Mouse (Mus musculus) gonadal fat pad, adult 2 months (tissue): ENCODE data around the gene Arhgef15. TPM values are rescaled to one million over a fixed set of nuclear protein-coding genes. Genes with fewer than 3 reads are reported as not detected.

ENCODE experiments used
- polyA plus RNA-seq: library from polyadenylated mRNA; depleted of rRNA; stranded (reverse); fragments of >200 nt; gene quantifications from 2 replicates; pipeline ENCODE4 v1.2.3, GENCODE M21; 2012; rRNA removed

Gene Arhgef15
- polyA plus RNA-seq, 1 experiment = 33.0 TPM

Other genes starting within 250 kb of the Arhgef15 start
- gene Ndel1, start 85.6 kb downstream of the Arhgef15 start, polyA plus RNA-seq = 63.6 and 82.3 TPM in 2 replicates
- 0.06 and 0.11 TPM in 2 replicates for gene Rnf222, start 68.9 kb downstream of the Arhgef15 start, polyA plus RNA-seq
- gene Rpl26, start 55.9 kb downstream of the Arhgef15 start, polyA plus RNA-seq = 2,037 and 2,313 TPM in 2 replicates
- 1.7 and 1.8 TPM in 2 replicates for gene Odf4, start 30.4 kb downstream of the Arhgef15 start, polyA plus RNA-seq
- 69.9 and 77.5 TPM in 2 replicates for gene Slc25a35, start 10.7 kb upstream of the Arhgef15 start, polyA plus RNA-seq
- gene Rangrf, start 17.7 kb upstream of the Arhgef15 start, polyA plus RNA-seq = 31.1 and 40.2 TPM in 2 replicates
- gene Pfas, start 51.0 kb upstream of the Arhgef15 start, polyA plus RNA-seq = 16.2 and 17.7 TPM in 2 replicates
- 38.6 and 39.8 TPM in 2 replicates for gene Ctc1, start 58.4 kb upstream of the Arhgef15 start, polyA plus RNA-seq
- gene Aurkb, start 88.2 kb upstream of the Arhgef15 start, polyA plus RNA-seq = 3.1 and 5.1 TPM in 2 replicates
- 18.4 and 23.5 TPM in 2 replicates for gene Borcs6, start 102.2 kb upstream of the Arhgef15 start, polyA plus RNA-seq
- gene Tmem107, start 113.3 kb upstream of the Arhgef15 start, polyA plus RNA-seq = 33.2 and 40.1 TPM in 2 replicates
- 97.7 and 139 TPM in 2 replicates for gene Vamp2, start 131.0 kb upstream of the Arhgef15 start, polyA plus RNA-seq
- 25.9 and 38.6 TPM in 2 replicates for gene Per1, start 137.7 kb upstream of the Arhgef15 start, polyA plus RNA-seq
- 0.11 and 0.24 TPM in 2 replicates for gene Hes7, start 162.9 kb upstream of the Arhgef15 start, polyA plus RNA-seq
- 1.2 TPM in 2 replicates for gene 9130213A22Rik, start 165.1 kb upstream of the Arhgef15 start, polyA plus RNA-seq
- gene Aloxe3, start 168.4 kb upstream of the Arhgef15 start, polyA plus RNA-seq = 4.9 and 5.6 TPM in 2 replicates
- not detected in 2 replicates for gene Alox12b, start 199.5 kb upstream of the Arhgef15 start, polyA plus RNA-seq
- not detected in 2 replicates for gene Alox8, start 240.4 kb upstream of the Arhgef15 start, polyA plus RNA-seq